Mouse (Mus musculus) ES-Bruce4 (cell line): ENCODE measurements around the gene Magi2. TPM values are rescaled to one million over a fixed set of nuclear protein-coding genes. Genes with fewer than 3 reads are reported as not detected.

Experiments
- H3K27ac ChIP-seq: 2 replicates; pipeline ENCODE4 v1.5.1; 2012; ENCODE audit warnings: low read length, inconsistent platforms; ENCODE audit not compliant: insufficient read depth
- H3K27me3 ChIP-seq: 2 replicates; pipeline ENCODE4 v1.6.1; 2012; ENCODE audit warnings: mild to moderate bottlenecking, low read length, inconsistent platforms; ENCODE audit not compliant: control insufficient read depth, poor library complexity, insufficient read depth, severe bottlenecking
- H3K36me3 ChIP-seq: 2 replicates; pipeline ENCODE4 v1.6.1; 2012; ENCODE audit warnings: inconsistent platforms, mild to moderate bottlenecking, low read length, moderate library complexity; ENCODE audit not compliant: control insufficient read depth, poor library complexity, insufficient read depth, severe bottlenecking
- H3K4me1 ChIP-seq: one replicate; pipeline ENCODE4 v1.8.1; 2011; ENCODE audit warnings: low read length; ENCODE audit not compliant: control insufficient read depth, insufficient read depth
- H3K4me3 ChIP-seq: 2 replicates; pipeline ENCODE4 v1.5.1; 2011; ENCODE audit warnings: low read depth, mild to moderate bottlenecking, low read length
- H3K9ac ChIP-seq: 2 replicates; pipeline ENCODE4 v1.6.1; 2012; ENCODE audit warnings: low read depth, mild to moderate bottlenecking, inconsistent platforms; ENCODE audit not compliant: poor library complexity, severe bottlenecking
- H3K9me3 ChIP-seq: replicated peaks from 2 replicates; pipeline ENCODE4 v1.6.1; 2012; ENCODE audit warnings: mild to moderate bottlenecking, low read length, inconsistent platforms; ENCODE audit not compliant: control insufficient read depth, poor library complexity, insufficient read depth, severe bottlenecking
- CTCF ChIP-seq: IDR thresholded peaks from one replicate; pipeline ENCODE4 v1.8.1; 2011; ENCODE audit warnings: low read depth, low read length
- EP300 ChIP-seq: IDR thresholded peaks from 2 replicates; pipeline ENCODE4 v1.6.1; 2011; ENCODE audit warnings: low read depth, low read length; ENCODE audit not compliant: insufficient read depth
- POLR2A ChIP-seq: IDR thresholded peaks from one replicate; pipeline ENCODE4 v1.8.1; 2011; ENCODE audit warnings: low read length; ENCODE audit not compliant: insufficient read depth
- polyA plus RNA-seq: library from polyadenylated mRNA; stranded (reverse); fragments of >200 nt; gene quantifications from 2 replicates; pipeline ENCODE4 v1.2.4, GENCODE M21; 2011; ENCODE audit warnings: low read depth; ENCODE audit not compliant: missing spikeins, insufficient read depth, insufficient read length

Gene Magi2
- polyA plus RNA-seq, 1 experiment = 1.8 TPM

GRCm38 (mm10) chr5:20699116-20699515 is 1472.3 kb downstream of the Magi2 start:
- H3K27me3 ChIP-seq = no peaks in the 10 kb centered on the region
- H3K27ac ChIP-seq = no peak overlapping the region
- H3K36me3 ChIP-seq = no peaks in the 10 kb centered on the region
- no peak overlapping the region for H3K4me3 ChIP-seq
- TF ChIP-seq CTCF = peak; percentile 23
- TF ChIP-seq POLR2A = no peak
- no peak overlapping the region for H3K9ac ChIP-seq
- no peaks in the 10 kb centered on the region for H3K4me1 ChIP-seq
- peaks cover 15% of the 10 kb centered on the region for H3K9me3 ChIP-seq

GRCm38 (mm10) chr5:20701483-20702421 is 1474.9 kb downstream of the Magi2 start:
- H3K36me3 ChIP-seq = no peaks in the 10 kb centered on the region
- H3K4me1 ChIP-seq = peaks cover 3% of the 10 kb centered on the region
- H3K4me3 ChIP-seq = peak overlapping the region; percentile 83
- H3K27me3 ChIP-seq = no peaks in the 10 kb centered on the region
- peak overlapping the region; percentile 93 for H3K9ac ChIP-seq
- TF ChIP-seq POLR2A = peak; percentile 42
- TF ChIP-seq CTCF = peak; percentile 5
- 0 out of 2 replicates have a peak, but pooled peaks have one; percentile 12 for TF ChIP-seq EP300
- H3K27ac ChIP-seq = peak overlapping the region; percentile 70
- H3K9me3 ChIP-seq = no peaks in the 10 kb centered on the region

- H3K27me3 ChIP-seq = no peaks in the 10 kb centered on the region
- H3K36me3 ChIP-seq = no peaks in the 10 kb centered on the region
- H3K4me3 ChIP-seq = peak overlapping the region; percentile 83
- H3K9ac ChIP-seq = peak overlapping the region; percentile 93
- peak overlapping the region; percentile 39; the same call in 1 of the 2 replicates for H3K27ac ChIP-seq
- peaks cover 3% of the 10 kb centered on the region for H3K4me1 ChIP-seq
- H3K9me3 ChIP-seq = no peaks in the 10 kb centered on the region
- TF ChIP-seq CTCF = peak; percentile 34
- no peak for TF ChIP-seq POLR2A
These were observed 1475.9 kb downstream of the Magi2 start for GRCm38 (mm10) chr5:20702480-20703303.

- H3K27ac ChIP-seq = no peak overlapping the region
- H3K36me3 ChIP-seq = no peaks in the 10 kb centered on the region
- H3K9ac ChIP-seq = no peak overlapping the region
- H3K4me3 ChIP-seq = no peak overlapping the region
- no peaks in the 10 kb centered on the region for H3K27me3 ChIP-seq
- TF ChIP-seq EP300 = no peak
- TF ChIP-seq CTCF = no peak
- no peak for TF ChIP-seq POLR2A
- peaks cover 3% of the 10 kb centered on the region for H3K4me1 ChIP-seq
- H3K9me3 ChIP-seq = no peaks in the 10 kb centered on the region
These were observed 1476.5 kb downstream of the Magi2 start for GRCm38 (mm10) chr5:20703304-20703700.

- TF ChIP-seq POLR2A (no peak), CTCF (no peak), EP300 (no peak)
- no peak overlapping the region for H3K27ac ChIP-seq
- H3K36me3 ChIP-seq = no peaks in the 10 kb centered on the region
- H3K9ac ChIP-seq = no peak overlapping the region
- no peak overlapping the region for H3K4me3 ChIP-seq
- peaks cover 3% of the 10 kb centered on the region for H3K4me1 ChIP-seq
- no peaks in the 10 kb centered on the region for H3K27me3 ChIP-seq
- no peaks in the 10 kb centered on the region for H3K9me3 ChIP-seq
These were observed 1477.2 kb downstream of the Magi2 start for GRCm38 (mm10) chr5:20703971-20704575.
